Mouse (Mus musculus) ES-E14 (cell line): Measurements from ENCODE around the gene Tfdp2.

Source experiments
- HCFC1 ChIP-seq: IDR thresholded peaks from 2 replicates; pipeline ENCODE4 v1.6.1; 2012; ENCODE audit warnings: low read length, inconsistent platforms, borderline replicate concordance; ENCODE audit not compliant: insufficient read depth
- MAFK ChIP-seq: IDR thresholded peaks from 2 replicates; pipeline ENCODE4 v1.6.1; 2014; ENCODE audit warnings: mild to moderate bottlenecking, low read depth, low read length, inconsistent platforms; ENCODE audit not compliant: insufficient read depth
- ZC3H11A ChIP-seq: IDR thresholded peaks from 2 replicates; pipeline ENCODE4 v1.6.1; 2012; ENCODE audit warnings: low read depth, mild to moderate bottlenecking, inconsistent platforms, low read length, borderline replicate concordance
- ZNF384 ChIP-seq: IDR thresholded peaks from 2 replicates; pipeline ENCODE4 v1.6.1; 2012; ENCODE audit warnings: low read depth, low read length, inconsistent platforms

- TF ChIP-seq MAFK (no peak), HCFC1 (no peak), ZNF384 (no peak), ZC3H11A (no peak)
These were observed 58.7 kb downstream of the Tfdp2 start for GRCm38 (mm10) chr9:96254812-96255211.
